Mouse (Mus musculus): ENCODE data around the gene Rps17. TPM values are rescaled to one million over a fixed set of nuclear protein-coding genes. Genes with fewer than 3 reads are reported as not detected.

Rps17 gene
- total and polyA plus RNA-seq, 3 experiments: 2,532 to 5,238 (median 5,063) TPM

- no peak for DNase-seq (ENCODE audit: extremely low read depth)
- in situ Hi-C loops (cut with MboI; ENCODE audit: low pct_ligation_motif_present, low pct_unique_long_range_greater_than_20kb, low sequenced_read_pairs) (no loop called here), dilution Hi-C loops (cut with MboI; ENCODE audit: extremely low pct_ligation_motif_present, extremely low pct_unique_long_range_greater_than_20kb, low sequenced_read_pairs) (no loop called here)
- no peaks in the 10 kb centered on the region for H3K27me3 ChIP-seq (replicated peaks)
- peaks cover 0 to 29% of the 10 kb centered on the region in 2 experiments; a peak in 2 of 4 replicates for H3K4me1 ChIP-seq (ENCODE audit: control insufficient read depth in 1 of 2, insufficient read depth in 2 of 2)
- H3K4me3 ChIP-seq (replicated peaks in 1 of 3; ENCODE audit: low read depth in 2 of 3, low read length in 2 of 3, poor library complexity in 1 of 3): no peak overlapping the region
- no peaks in the 10 kb centered on the region for H3K79me2 ChIP-seq (replicated peaks; ENCODE audit: control insufficient read depth, extremely low read depth, insufficient read depth, poor library complexity, severe bottlenecking)
- no peak overlapping the region for H3K27ac ChIP-seq (ENCODE audit: insufficient read depth, low read depth)
- H3K9ac ChIP-seq (ENCODE audit: insufficient read depth, low read depth): no peak overlapping the region
- no peak for TF ChIP-seq CHD1 (IDR thresholded peaks at IDR 0.05; ENCODE audit: low read depth, low read length)
- TF ChIP-seq RCOR1 (conservative IDR thresholded peaks at IDR 0.05; ENCODE audit: low read depth, low read length): no peak
- no peak for TF ChIP-seq IRF4 (IDR thresholded peaks at IDR 0.05; ENCODE audit: low read depth, low read length)
- TF ChIP-seq MAFK (IDR thresholded peaks at IDR 0.05; ENCODE audit: insufficient replicate concordance, low read length): no peak
- TF ChIP-seq USF1 (IDR thresholded peaks at IDR 0.05; ENCODE audit: low read depth, low read length): no peak
- TF ChIP-seq BHLHE40 (IDR thresholded peaks at IDR 0.05; ENCODE audit: low read depth, low read length): no peak
- no peak for TF ChIP-seq RAD21 (IDR thresholded peaks at IDR 0.05; ENCODE audit: low read depth, low read length)
- no peak for TF ChIP-seq ETS1 (conservative IDR thresholded peaks at IDR 0.05; ENCODE audit: low read depth, low read length)
- TF ChIP-seq E2F4 (IDR thresholded peaks at IDR 0.05; ENCODE audit: insufficient replicate concordance, low read depth, low read length): no peak
- TF ChIP-seq SIN3A (IDR thresholded peaks at IDR 0.05; ENCODE audit: low read length): no peak
- TF ChIP-seq ELF1 (IDR thresholded peaks at IDR 0.05; ENCODE audit: low read depth, low read length): no peak
- no peak for TF ChIP-seq USF2 (conservative IDR thresholded peaks at IDR 0.05; ENCODE audit: low read depth, low read length)
- no peak for TF ChIP-seq JUND (conservative IDR thresholded peaks at IDR 0.05; ENCODE audit: low read depth, low read length)
- TF ChIP-seq JUN (IDR thresholded peaks at IDR 0.05; ENCODE audit: insufficient read depth, low read depth, low read length): no peak
- no peak for TF ChIP-seq SMC3 (IDR thresholded peaks at IDR 0.05; ENCODE audit: low read depth, low read length)
- no peak for TF ChIP-seq ZNF384 (IDR thresholded peaks at IDR 0.05; ENCODE audit: low read depth, low read length)
- no peak for TF ChIP-seq NRF1 (IDR thresholded peaks at IDR 0.05; ENCODE audit: low read depth, low read length)
- no peak for TF ChIP-seq EP300 (IDR thresholded peaks at IDR 0.05; ENCODE audit: low read length)
- no peak for TF ChIP-seq CTCF (conservative IDR thresholded peaks at IDR 0.05 in 1 of 2, IDR thresholded peaks at IDR 0.05 in 1 of 2; ENCODE audit: low read depth in 2 of 2, low read length in 2 of 2)
- H3K36me3 ChIP-seq (replicated peaks in 1 of 2; ENCODE audit: control insufficient read depth in 1 of 2, insufficient read depth in 1 of 2, low read length in 1 of 2): peaks cover 49 to 84% of the 10 kb centered on the region in 2 experiments
- no peak overlapping the region for H3K4me2 ChIP-seq (ENCODE audit: insufficient read depth, low read depth, poor library complexity, severe bottlenecking)
- H3K9me3 ChIP-seq (replicated peaks; ENCODE audit: low read length): no peaks in the 10 kb centered on the region
Observed at GRCm38 (mm10) chr7:81327661-81328060, 17.4 kb downstream of the Rps17 start.

GRCm38 (mm10) chr7:81326859-81327258 is 18.2 kb downstream of the Rps17 start:
- in situ Hi-C loops (cut with MboI; ENCODE audit: low pct_ligation_motif_present, low pct_unique_long_range_greater_than_20kb, low sequenced_read_pairs) (no loop called here), dilution Hi-C loops (cut with MboI; ENCODE audit: extremely low pct_ligation_motif_present, extremely low pct_unique_long_range_greater_than_20kb, low sequenced_read_pairs) (no loop called here)
- Histone ChIP-seq H3K9me3 (replicated peaks; ENCODE audit: low read length) (no peaks in the 10 kb centered on the region), H3K27me3 (replicated peaks) (no peaks in the 10 kb centered on the region), H3K9ac (ENCODE audit: insufficient read depth, low read depth) (no peak overlapping the region), H3K4me3 (replicated peaks in 1 of 3; ENCODE audit: low read depth in 2 of 3, low read length in 2 of 3, poor library complexity in 1 of 3) (no peak overlapping the region), H3K36me3 (replicated peaks in 1 of 2; ENCODE audit: control insufficient read depth in 1 of 2, insufficient read depth in 1 of 2, low read length in 1 of 2) (peaks cover 44 to 83% of the 10 kb centered on the region in 2 experiments), H3K27ac (ENCODE audit: insufficient read depth, low read depth) (no peak overlapping the region), H3K4me1 (ENCODE audit: control insufficient read depth in 1 of 2, insufficient read depth in 2 of 2) (peaks cover 0 to 28% of the 10 kb centered on the region in 2 experiments; a peak in 2 of 4 replicates), H3K79me2 (replicated peaks; ENCODE audit: control insufficient read depth, extremely low read depth, insufficient read depth, poor library complexity, severe bottlenecking) (no peaks in the 10 kb centered on the region), H3K4me2 (ENCODE audit: insufficient read depth, low read depth, poor library complexity, severe bottlenecking) (no peak overlapping the region)
- no peak for TF ChIP-seq EP300 (IDR thresholded peaks at IDR 0.05; ENCODE audit: low read length)
- no peak for TF ChIP-seq MAX (IDR thresholded peaks at IDR 0.05; ENCODE audit: low read length)
- no peak for DNase-seq (ENCODE audit: extremely low read depth)
